Mouse (Mus musculus): ENCODE measurements around the gene P3h1. TPM values are rescaled to one million over a fixed set of nuclear protein-coding genes. Genes with fewer than 3 reads are reported as not detected.

The P3h1 gene
- polyA plus RNA-seq, 1 experiment = 42.4 TPM

DNA sequence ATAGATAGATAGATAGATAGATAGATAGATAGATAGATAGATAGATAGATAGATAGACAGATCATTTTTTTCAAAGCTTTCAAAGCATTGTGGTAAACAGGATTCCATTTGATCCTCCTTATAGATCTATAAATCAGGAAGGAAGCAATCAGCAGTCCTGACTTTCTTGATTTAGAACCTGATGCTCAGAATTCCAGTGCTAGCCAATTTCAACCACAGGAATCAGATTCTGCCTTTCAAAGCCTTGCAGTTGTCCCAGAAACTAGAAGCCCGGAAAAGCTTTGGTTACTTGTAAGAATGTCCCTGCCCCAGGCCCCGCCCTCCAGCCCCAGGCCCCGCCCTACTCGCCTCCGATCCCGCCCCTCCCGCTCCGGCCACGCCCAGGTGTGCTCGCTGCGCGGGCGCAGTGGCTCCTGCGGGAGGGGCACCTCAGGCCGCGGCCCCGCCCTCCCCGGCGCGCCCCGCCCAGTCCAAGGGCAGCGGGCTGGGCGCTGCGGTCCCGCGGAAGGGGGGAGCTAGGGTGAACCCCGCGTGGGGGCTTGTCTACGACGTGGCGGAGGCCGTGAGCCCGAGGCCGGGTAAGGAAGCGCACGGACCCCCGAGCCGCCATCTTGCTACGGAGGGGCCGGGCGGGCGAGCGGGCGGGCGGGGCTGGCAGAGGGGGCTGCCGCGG lies 37.7 kb upstream of the P3h1 start, which contains the start of gene Svbp:
Gene Svbp (plus strand): TSS at position 398 of the 673 bp plus-strand sequence.
- no peaks in the 10 kb centered on the region for H3K27me3 ChIP-seq (ENCODE audit: control insufficient read depth, insufficient read depth, insufficient read length)
- H3K36me3 ChIP-seq (ENCODE audit: control insufficient read depth, insufficient read depth) = no peaks in the 10 kb centered on the region
- H3ac ChIP-seq (ENCODE audit: control insufficient read depth, insufficient read length) = peak within 1 kb of the TSS; percentile 6
- peaks cover 11% of the 10 kb centered on the region for H3K79me2 ChIP-seq (ENCODE audit: control insufficient read depth, insufficient read depth)
- peak within 1 kb of the TSS; percentile 91 for H3K4me2 ChIP-seq (ENCODE audit: low read depth)
- TF ChIP-seq SRF (IDR thresholded peaks at IDR 0.05; ENCODE audit: control insufficient read depth, insufficient read length, low read depth) (no peak), MYOD1 (IDR thresholded peaks at IDR 0.05; ENCODE audit: control insufficient read depth in 1 of 3, insufficient read length in 2 of 3, low read depth in 2 of 3) (peak in 1 of 3 experiments; percentile 14), MYOG (IDR thresholded peaks at IDR 0.05; ENCODE audit: control insufficient read depth in 1 of 3, insufficient read depth in 1 of 3, insufficient read length in 2 of 3, low read depth in 2 of 3) (peak in 1 of 3 experiments; percentile 1), CEBPB (IDR thresholded peaks at IDR 0.05; ENCODE audit: insufficient read depth, poor library complexity, severe bottlenecking) (no peak), TCF3 (IDR thresholded peaks at IDR 0.05; ENCODE audit: insufficient read length, low read depth) (no peak), MAX (IDR thresholded peaks at IDR 0.05; ENCODE audit: low read depth) (no peak), REST (IDR thresholded peaks at IDR 0.05; ENCODE audit: insufficient read depth, insufficient read length) (no peak), POLR2A (IDR thresholded peaks at IDR 0.05; ENCODE audit: insufficient read length, low read depth) (peak; percentile 69), USF1 (IDR thresholded peaks at IDR 0.05; ENCODE audit: low read depth) (no peak), POLR2AphosphoS2 (IDR thresholded peaks at IDR 0.05; ENCODE audit: insufficient read length, low read depth) (peak; percentile 66), E2F4 (IDR thresholded peaks at IDR 0.05; ENCODE audit: insufficient read depth) (no peak), TCF12 (IDR thresholded peaks at IDR 0.05; ENCODE audit: insufficient read depth, poor library complexity, severe bottlenecking) (no peak)
- peak within 1 kb of the TSS; percentile 51 for H3K4me3 ChIP-seq

DNA sequence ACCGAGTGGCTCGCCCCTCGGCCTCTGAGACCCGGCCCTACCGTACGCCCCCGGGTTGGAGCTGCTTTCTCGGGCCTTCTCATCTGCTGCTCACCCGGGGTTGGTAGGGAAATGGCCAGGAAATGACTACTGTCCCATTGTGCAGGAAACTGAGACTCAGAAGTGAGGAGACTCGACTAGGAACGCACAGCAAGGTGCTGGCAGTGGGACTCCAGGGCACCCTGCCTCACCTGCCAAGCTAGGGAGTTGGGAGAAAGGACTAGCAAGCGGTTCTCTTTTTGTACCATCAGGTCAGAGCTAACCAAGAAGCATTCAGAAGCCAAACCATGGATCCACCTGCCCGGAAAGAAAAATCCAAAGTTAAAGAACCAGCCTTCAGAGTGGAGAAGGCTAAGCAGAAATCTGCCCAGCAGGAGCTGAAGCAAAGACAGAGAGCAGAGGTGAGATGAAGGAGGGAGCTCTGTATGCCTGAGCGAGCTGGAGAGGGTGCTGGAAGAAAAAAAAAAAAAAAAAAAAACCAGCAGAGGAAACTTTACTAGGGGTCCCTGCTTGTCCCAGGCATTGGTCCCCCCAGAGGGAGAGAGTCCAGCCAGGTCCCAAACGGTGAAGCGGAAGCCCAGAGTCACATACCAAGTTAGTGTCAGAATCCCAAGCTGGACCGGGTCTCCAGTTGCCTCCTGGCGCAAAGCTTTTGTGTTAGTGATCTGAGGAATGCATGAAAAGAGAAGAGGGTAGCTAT lies 37.0 kb upstream of the P3h1 start:
- Histone ChIP-seq H3K4me3 (peak overlapping the region; percentile 51), H3ac (ENCODE audit: control insufficient read depth, insufficient read length) (peak overlapping the region; percentile 6), H3K36me3 (ENCODE audit: control insufficient read depth, insufficient read depth) (peaks cover 1% of the 10 kb centered on the region), H3K4me2 (ENCODE audit: low read depth) (peak overlapping the region; percentile 91), H3K79me2 (ENCODE audit: control insufficient read depth, insufficient read depth) (peaks cover 11% of the 10 kb centered on the region), H3K27me3 (ENCODE audit: control insufficient read depth, insufficient read depth, insufficient read length) (no peaks in the 10 kb centered on the region)
- TF ChIP-seq SRF (IDR thresholded peaks at IDR 0.05; ENCODE audit: control insufficient read depth, insufficient read length, low read depth) (no peak), CEBPB (IDR thresholded peaks at IDR 0.05; ENCODE audit: insufficient read depth, poor library complexity, severe bottlenecking) (no peak), MYOG (IDR thresholded peaks at IDR 0.05; ENCODE audit: control insufficient read depth in 1 of 3, insufficient read depth in 1 of 3, insufficient read length in 2 of 3, low read depth in 2 of 3) (no peak), POLR2A (IDR thresholded peaks at IDR 0.05; ENCODE audit: insufficient read length, low read depth) (no peak), E2F4 (IDR thresholded peaks at IDR 0.05; ENCODE audit: insufficient read depth) (no peak), REST (IDR thresholded peaks at IDR 0.05; ENCODE audit: insufficient read depth, insufficient read length) (no peak), MYOD1 (IDR thresholded peaks at IDR 0.05; ENCODE audit: control insufficient read depth in 1 of 3, insufficient read length in 2 of 3, low read depth in 2 of 3) (no peak), USF1 (IDR thresholded peaks at IDR 0.05; ENCODE audit: low read depth) (no peak), TCF12 (IDR thresholded peaks at IDR 0.05; ENCODE audit: insufficient read depth, poor library complexity, severe bottlenecking) (no peak), MAX (IDR thresholded peaks at IDR 0.05; ENCODE audit: low read depth) (no peak), POLR2AphosphoS2 (IDR thresholded peaks at IDR 0.05; ENCODE audit: insufficient read length, low read depth) (no peak), TCF3 (IDR thresholded peaks at IDR 0.05; ENCODE audit: insufficient read length, low read depth) (no peak)

- no peak overlapping the region for H3K4me3 ChIP-seq
- H3K4me2 ChIP-seq (ENCODE audit: low read depth) = peak overlapping the region; percentile 34
- H3K79me2 ChIP-seq (ENCODE audit: control insufficient read depth, insufficient read depth) = peaks cover 11% of the 10 kb centered on the region
- H3K27me3 ChIP-seq (ENCODE audit: control insufficient read depth, insufficient read depth, insufficient read length) = no peaks in the 10 kb centered on the region
- TF ChIP-seq USF1 (IDR thresholded peaks at IDR 0.05; ENCODE audit: low read depth) (no peak), TCF12 (IDR thresholded peaks at IDR 0.05; ENCODE audit: insufficient read depth, poor library complexity, severe bottlenecking) (peak; percentile 99), MYOD1 (IDR thresholded peaks at IDR 0.05; ENCODE audit: control insufficient read depth in 1 of 3, insufficient read length in 2 of 3, low read depth in 2 of 3) (peak; percentile 97 to 99 (median 98)), CEBPB (IDR thresholded peaks at IDR 0.05; ENCODE audit: insufficient read depth, poor library complexity, severe bottlenecking) (no peak), POLR2AphosphoS2 (IDR thresholded peaks at IDR 0.05; ENCODE audit: insufficient read length, low read depth) (no peak), SRF (IDR thresholded peaks at IDR 0.05; ENCODE audit: control insufficient read depth, insufficient read length, low read depth) (no peak), E2F4 (IDR thresholded peaks at IDR 0.05; ENCODE audit: insufficient read depth) (no peak), MAX (IDR thresholded peaks at IDR 0.05; ENCODE audit: low read depth) (no peak), POLR2A (IDR thresholded peaks at IDR 0.05; ENCODE audit: insufficient read length, low read depth) (peak; percentile 38), TCF3 (IDR thresholded peaks at IDR 0.05; ENCODE audit: insufficient read length, low read depth) (peak; percentile 99), MYOG (IDR thresholded peaks at IDR 0.05; ENCODE audit: control insufficient read depth in 1 of 3, insufficient read depth in 1 of 3, insufficient read length in 2 of 3, low read depth in 2 of 3) (peak; percentile 94 to 99 (median 98)), REST (IDR thresholded peaks at IDR 0.05; ENCODE audit: insufficient read depth, insufficient read length) (no peak)
- no peak overlapping the region for H3ac ChIP-seq (ENCODE audit: control insufficient read depth, insufficient read length)
- H3K36me3 ChIP-seq (ENCODE audit: control insufficient read depth, insufficient read depth) = peaks cover 6% of the 10 kb centered on the region
Measured at GRCm38 (mm10) chr4:119198105-119198504, 34.6 kb upstream of the P3h1 start.

GRCm38 (mm10) chr4:119204672-119205071 lies 28.0 kb upstream of the P3h1 start:
- Histone ChIP-seq H3ac (ENCODE audit: control insufficient read depth, insufficient read length) (no peak overlapping the region), H3K36me3 (ENCODE audit: control insufficient read depth, insufficient read depth) (peaks cover 6% of the 10 kb centered on the region), H3K79me2 (ENCODE audit: control insufficient read depth, insufficient read depth) (no peaks in the 10 kb centered on the region), H3K4me3 (no peak overlapping the region), H3K27me3 (ENCODE audit: control insufficient read depth, insufficient read depth, insufficient read length) (no peaks in the 10 kb centered on the region), H3K4me2 (ENCODE audit: low read depth) (no peak overlapping the region)
- TF ChIP-seq SRF (IDR thresholded peaks at IDR 0.05; ENCODE audit: control insufficient read depth, insufficient read length, low read depth) = no peak
- peak; percentile 61 to 77 (median 74) for TF ChIP-seq MYOD1 (IDR thresholded peaks at IDR 0.05; ENCODE audit: control insufficient read depth in 1 of 3, insufficient read length in 2 of 3, low read depth in 2 of 3)
- no peak for TF ChIP-seq CEBPB (IDR thresholded peaks at IDR 0.05; ENCODE audit: insufficient read depth, poor library complexity, severe bottlenecking)
- no peak for TF ChIP-seq E2F4 (IDR thresholded peaks at IDR 0.05; ENCODE audit: insufficient read depth)
- TF ChIP-seq POLR2A (IDR thresholded peaks at IDR 0.05; ENCODE audit: insufficient read length, low read depth) = no peak
- TF ChIP-seq REST (IDR thresholded peaks at IDR 0.05; ENCODE audit: insufficient read depth, insufficient read length) = no peak
- TF ChIP-seq POLR2AphosphoS2 (IDR thresholded peaks at IDR 0.05; ENCODE audit: insufficient read length, low read depth) = no peak
- no peak for TF ChIP-seq TCF12 (IDR thresholded peaks at IDR 0.05; ENCODE audit: insufficient read depth, poor library complexity, severe bottlenecking)
- no peak for TF ChIP-seq MAX (IDR thresholded peaks at IDR 0.05; ENCODE audit: low read depth)
- TF ChIP-seq USF1 (IDR thresholded peaks at IDR 0.05; ENCODE audit: low read depth) = no peak
- peak; percentile 35 to 90 (median 82) for TF ChIP-seq MYOG (IDR thresholded peaks at IDR 0.05; ENCODE audit: control insufficient read depth in 1 of 3, insufficient read depth in 1 of 3, insufficient read length in 2 of 3, low read depth in 2 of 3)
- no peak for TF ChIP-seq TCF3 (IDR thresholded peaks at IDR 0.05; ENCODE audit: insufficient read length, low read depth)

All from myocyte (in vitro differentiated cells).